Mouse (Mus musculus) testis, adult 2 months (tissue): ENCODE data around the gene Tmem115. TPM values are rescaled to one million over a fixed set of nuclear protein-coding genes. Genes with fewer than 3 reads are reported as not detected.

Experiments
- H3K27ac ChIP-seq: fragments of 200-500 bp; 2 replicates; pipeline ENCODE4 v1.5.1; 2012; ENCODE audit warnings: low read depth, low read length; ENCODE audit not compliant: control insufficient read depth, insufficient read depth
- H3K27me3 ChIP-seq: fragments of 200-500 bp; 2 replicates; pipeline ENCODE4 v1.6.1; 2012; ENCODE audit warnings: mild to moderate bottlenecking, low read length, moderate library complexity; ENCODE audit not compliant: control insufficient read depth, insufficient read depth
- H3K36me3 ChIP-seq: fragments of 200-500 bp; 2 replicates; pipeline ENCODE4 v1.6.1; 2012; ENCODE audit warnings: mild to moderate bottlenecking, low read length; ENCODE audit not compliant: control insufficient read depth, insufficient read depth
- H3K4me1 ChIP-seq: fragments of 200-500 bp; 2 replicates; pipeline ENCODE4 v1.6.1; 2012; ENCODE audit warnings: low read length; ENCODE audit not compliant: control insufficient read depth, insufficient read depth
- H3K4me3 ChIP-seq: fragments of 200-500 bp; 2 replicates; pipeline ENCODE4 v1.5.1; 2012; ENCODE audit warnings: low read depth, mild to moderate bottlenecking, low read length, moderate library complexity, mixed read lengths; ENCODE audit not compliant: control insufficient read depth
- CTCF ChIP-seq: fragments of 200-500 bp; IDR thresholded peaks from 2 replicates; pipeline ENCODE4 v1.5.1; 2012; ENCODE audit warnings: low read depth, mild to moderate bottlenecking, inconsistent platforms, low read length, moderate library complexity; ENCODE audit not compliant: control insufficient read depth, insufficient read depth, insufficient replicate concordance
- POLR2A ChIP-seq: fragments of 200-500 bp; IDR thresholded peaks from 2 replicates; pipeline ENCODE4 v1.6.1; 2012; ENCODE audit warnings: low read depth, mild to moderate bottlenecking, inconsistent platforms, low read length, moderate library complexity; ENCODE audit not compliant: control insufficient read depth
- polyA plus RNA-seq: library from polyadenylated mRNA; depleted of rRNA; stranded (reverse); fragments of >200 nt; gene quantifications from 2 replicates; pipeline ENCODE4 v1.2.3, GENCODE M21; 2012

The Tmem115 gene
- polyA plus RNA-seq, 1 experiment: 38.3 TPM

GRCm38 (mm10) chr9:107522400-107522711 lies 11.4 kb upstream of the Tmem115 start:
- H3K36me3 ChIP-seq: no peaks in the 10 kb centered on the region
- H3K4me3 ChIP-seq: no peak overlapping the region
- peaks cover 8% of the 10 kb centered on the region for H3K4me1 ChIP-seq
- TF ChIP-seq POLR2A: no peak
- no peak for TF ChIP-seq CTCF
- H3K27me3 ChIP-seq: no peaks in the 10 kb centered on the region
- no peak overlapping the region for H3K27ac ChIP-seq

DNA sequence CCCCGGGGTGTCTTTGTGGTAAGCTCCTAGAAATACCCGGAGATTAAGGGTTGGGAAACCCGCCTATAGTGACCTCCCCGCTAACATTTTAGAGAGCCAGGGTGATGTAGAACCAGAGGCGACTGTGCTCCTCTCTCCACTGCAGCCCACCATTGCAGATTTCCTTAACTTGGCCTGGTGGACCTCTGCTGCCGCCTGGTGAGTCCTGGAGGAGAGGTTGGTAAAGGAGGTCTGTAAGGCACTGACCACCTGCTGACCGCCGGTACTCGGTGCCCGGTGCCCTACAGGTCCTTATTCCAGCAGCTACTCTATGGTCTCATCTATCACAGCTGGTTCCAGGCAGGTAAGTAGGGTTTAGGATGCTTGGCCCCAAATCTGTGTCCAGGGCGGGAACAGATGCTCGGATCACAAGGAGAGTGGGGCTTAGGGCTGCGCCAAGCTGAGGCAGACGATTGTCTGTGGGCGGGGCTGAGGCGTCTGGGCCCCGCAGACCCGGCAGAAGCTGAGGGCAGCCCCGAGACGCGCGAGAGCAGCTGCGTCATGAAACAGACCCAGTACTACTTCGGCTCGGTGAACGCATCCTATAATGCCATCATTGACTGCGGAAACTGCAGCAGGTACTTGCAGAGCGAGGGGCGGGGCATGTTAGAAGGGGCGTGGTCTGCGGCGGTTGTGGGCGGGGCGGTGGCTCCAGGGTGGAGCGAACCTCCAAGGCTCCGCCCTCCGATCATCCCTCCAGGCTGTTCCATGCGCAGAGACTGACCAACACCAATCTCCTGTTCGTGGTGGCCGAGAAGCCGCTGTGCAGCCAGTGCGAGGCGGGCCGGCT lies 7.3 kb upstream of the Tmem115 start:
- no peaks in the 10 kb centered on the region for H3K36me3 ChIP-seq
- no peaks in the 10 kb centered on the region for H3K27me3 ChIP-seq
- TF ChIP-seq CTCF (no peak), POLR2A (no peak)
- no peak overlapping the region for H3K27ac ChIP-seq
- peak overlapping the region; percentile 74 for H3K4me3 ChIP-seq
- H3K4me1 ChIP-seq: peaks cover 8% of the 10 kb centered on the region

- Histone ChIP-seq H3K4me3 (peak overlapping the region; percentile 99), H3K27ac (peak overlapping the region; percentile 99), H3K27me3 (no peaks in the 10 kb centered on the region), H3K4me1 (peaks cover 12% of the 10 kb centered on the region), H3K36me3 (no peaks in the 10 kb centered on the region; the same call in none of the 2 replicates)
- TF ChIP-seq CTCF: 0 out of 2 replicates have a peak, but pooled peaks have one; percentile 0
- TF ChIP-seq POLR2A: no peak
These were observed 860 bp downstream of the Tmem115 start for GRCm38 (mm10) chr9:107534408-107535202.

DNA sequence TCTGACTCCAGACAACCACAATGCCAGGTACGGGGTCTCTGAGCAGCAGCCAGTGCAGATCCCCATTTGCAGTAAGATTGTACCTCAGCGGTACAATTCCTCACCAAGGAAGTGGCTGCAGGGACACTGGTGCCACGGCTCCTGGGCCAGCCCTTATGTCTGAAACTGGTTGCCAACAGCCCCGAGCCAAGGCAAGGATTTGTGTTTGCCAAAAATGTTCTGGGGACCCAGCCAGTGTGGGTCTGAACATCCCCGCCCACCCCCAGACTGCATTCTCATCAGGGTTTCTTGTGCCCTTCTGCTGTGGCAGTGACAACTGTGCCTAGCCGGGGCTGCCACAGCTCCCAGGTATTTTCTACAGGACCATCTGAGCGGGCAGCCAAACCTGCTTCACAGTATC lies 4.5 kb downstream of the Tmem115 start:
- no peaks in the 10 kb centered on the region for H3K27me3 ChIP-seq
- no peak overlapping the region for H3K27ac ChIP-seq
- TF ChIP-seq CTCF (no peak), POLR2A (no peak)
- no peaks in the 10 kb centered on the region; the same call in none of the 2 replicates for H3K36me3 ChIP-seq
- peaks cover 26% of the 10 kb centered on the region for H3K4me1 ChIP-seq
- no peak overlapping the region for H3K4me3 ChIP-seq

DNA sequence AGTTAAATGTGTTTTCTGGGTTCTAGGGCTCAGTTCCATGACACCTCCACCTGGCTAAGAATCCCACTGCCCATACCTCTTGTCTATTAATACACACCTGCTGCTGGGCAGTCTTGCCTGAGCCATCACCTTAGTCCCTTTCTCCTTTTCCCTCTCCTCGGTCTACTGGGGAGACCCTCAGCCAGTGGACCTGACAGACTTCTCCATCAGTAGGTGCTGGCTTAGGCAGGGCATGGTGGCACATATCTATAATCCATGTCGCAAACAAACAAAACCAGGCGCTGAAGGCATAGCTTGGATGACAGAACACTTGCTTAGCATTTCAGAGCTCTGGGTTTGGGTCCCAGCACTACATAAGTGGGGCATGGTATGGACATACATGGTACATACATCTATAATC lies 5.0 kb downstream of the Tmem115 start:
- Histone ChIP-seq H3K27me3 (no peaks in the 10 kb centered on the region), H3K4me3 (no peak overlapping the region), H3K27ac (no peak overlapping the region), H3K4me1 (peaks cover 26% of the 10 kb centered on the region), H3K36me3 (no peaks in the 10 kb centered on the region; the same call in none of the 2 replicates)
- no peak for TF ChIP-seq CTCF

GRCm38 (mm10) chr9:107539940-107540339 lies 6.2 kb downstream of the Tmem115 start:
- H3K27ac ChIP-seq: no peak overlapping the region
- peaks cover 20% of the 10 kb centered on the region for H3K4me1 ChIP-seq
- H3K27me3 ChIP-seq: no peaks in the 10 kb centered on the region
- TF ChIP-seq CTCF (no peak), POLR2A (peak; percentile 33; the same call in 1 of the 2 replicates)
- H3K4me3 ChIP-seq: peak overlapping the region; percentile 10
- H3K36me3 ChIP-seq: no peaks in the 10 kb centered on the region; the same call in none of the 2 replicates

GRCm38 (mm10) chr9:107540420-107540819 lies 6.7 kb downstream of the Tmem115 start:
- TF ChIP-seq POLR2A (no peak), CTCF (no peak)
- H3K4me3 ChIP-seq: peak overlapping the region; percentile 92
- H3K27me3 ChIP-seq: no peaks in the 10 kb centered on the region
- peaks cover 19% of the 10 kb centered on the region for H3K4me1 ChIP-seq
- H3K27ac ChIP-seq: no peak overlapping the region
- no peaks in the 10 kb centered on the region; the same call in none of the 2 replicates for H3K36me3 ChIP-seq
